Mouse (Mus musculus) liver, embryonic 14.5 days (tissue): ENCODE results near the gene Hoxb4.

Source experiments
- CTCF ChIP-seq: IDR thresholded peaks from 2 replicates; pipeline ENCODE4 v1.5.1; 2016; ENCODE audit warnings: antibody characterized with exemption, low read depth, control low read depth
- EP300 ChIP-seq: IDR thresholded peaks from 2 replicates; pipeline ENCODE4 v1.6.1; 2016; ENCODE audit warnings: antibody characterized with exemption, low read depth

GRCm38 (mm10) chr11:96344878-96345159 is 26.8 kb downstream of the Hoxb4 start:
- no peak for TF ChIP-seq CTCF
- TF ChIP-seq EP300, result no peak
